Mouse (Mus musculus): ENCODE measurements around the gene Vps26c. TPM values are rescaled to one million over a fixed set of nuclear protein-coding genes. Genes with fewer than 3 reads are reported as not detected.

Gene Vps26c
- polyA plus RNA-seq (2015; fragmentation: Nextera tagmentation; extraction: Ambion mirVana), result 19.4 and 24.0 TPM in 2 replicates

DNA sequence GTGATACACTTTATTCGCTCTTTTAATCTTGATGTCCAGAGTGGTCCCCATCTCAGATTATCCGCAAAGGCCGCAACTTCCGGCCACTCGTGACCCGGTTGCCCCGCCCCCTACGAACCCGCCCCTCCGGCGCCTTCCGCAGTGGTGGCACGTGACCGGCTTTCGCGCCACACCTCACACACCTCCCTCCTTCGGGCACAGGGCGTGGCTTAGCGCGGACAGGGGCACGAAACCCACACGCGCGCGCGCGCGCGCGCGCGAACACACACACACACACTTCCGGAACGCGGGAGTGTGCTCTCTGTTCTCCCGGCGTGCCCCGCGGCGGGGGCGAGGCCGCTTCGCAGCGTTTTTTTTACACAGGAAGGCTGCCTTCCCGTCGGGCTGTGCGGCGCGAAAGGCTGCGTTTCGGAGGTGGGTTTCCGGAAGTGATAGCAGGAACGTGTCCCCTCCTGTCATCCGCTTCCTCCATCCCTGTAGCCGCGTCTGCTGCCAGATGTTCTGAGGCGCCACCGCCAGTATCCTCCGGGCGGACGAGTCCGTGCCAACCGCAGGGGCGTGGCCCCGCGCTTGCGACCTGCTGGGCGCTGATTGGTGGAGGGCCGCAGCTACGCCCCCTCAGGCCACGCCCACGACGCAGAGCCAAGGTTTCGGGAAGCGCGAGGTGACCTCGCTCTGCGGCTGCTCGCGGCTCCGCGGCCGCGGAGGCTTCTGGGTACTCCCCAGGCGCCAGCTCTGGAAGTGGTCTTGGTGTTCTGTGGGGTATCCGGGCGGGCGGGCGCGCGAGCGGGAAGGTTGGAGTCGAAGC is at the start of gene Vps26c:
Gene Vps26c (minus strand): TSS at position 487 of the 808 bp plus-strand sequence.
- Histone ChIP-seq H3K27me3 (ENCODE audit: control insufficient read depth, insufficient read depth, low read depth, low read length) (no peaks in the 10 kb centered on the region), H3K9me3 (replicated peaks; ENCODE audit: control insufficient read depth, low read length) (no peaks in the 10 kb centered on the region), H3K4me1 (ENCODE audit: control insufficient read depth, low read depth, low read length) (peaks cover 24% of the 10 kb centered on the region), H3K4me3 (ENCODE audit: low read depth, low read length) (peak within 1 kb of the TSS; percentile 91), H3K36me3 (ENCODE audit: control insufficient read depth, insufficient read depth) (no peaks in the 10 kb centered on the region), H3K27ac (ENCODE audit: low read length) (peak within 1 kb of the TSS; percentile 95), H3K9ac (ENCODE audit: low read depth, low read length) (peak within 1 kb of the TSS; percentile 88), H3K4me2 (ENCODE audit: low read depth, low read length) (peak within 1 kb of the TSS; percentile 80)
- under 1% methylated on average over 93 of the region's 93 CpGs for WGBS (ENCODE audit: insufficient replicate concordance)
- ATAC-seq (ENCODE audit: low read depth), result peak; percentile 90

GRCm38 (mm10) chr16:94575757-94576156 is 49.1 kb upstream of the Vps26c start:
- no peaks in the 10 kb centered on the region for H3K36me3 ChIP-seq (ENCODE audit: control insufficient read depth, insufficient read depth)
- no peak overlapping the region for H3K4me2 ChIP-seq (ENCODE audit: low read depth, low read length)
- no peak overlapping the region for H3K9ac ChIP-seq (ENCODE audit: low read depth, low read length)
- H3K4me1 ChIP-seq (ENCODE audit: control insufficient read depth, low read depth, low read length), result peaks cover 52% of the 10 kb centered on the region
- no peaks in the 10 kb centered on the region for H3K9me3 ChIP-seq (replicated peaks; ENCODE audit: control insufficient read depth, low read length)
- H3K27ac ChIP-seq (ENCODE audit: low read length), result no peak overlapping the region
- 73% methylated on average over 5 of the region's 5 CpGs for WGBS (ENCODE audit: insufficient replicate concordance)
- H3K27me3 ChIP-seq (ENCODE audit: control insufficient read depth, insufficient read depth, low read depth, low read length), result no peaks in the 10 kb centered on the region
- no peak for ATAC-seq (ENCODE audit: low read depth)
- no peak overlapping the region for H3K4me3 ChIP-seq (ENCODE audit: low read depth, low read length)

- Histone ChIP-seq H3K9me3 (replicated peaks; ENCODE audit: control insufficient read depth, low read length) (no peaks in the 10 kb centered on the region), H3K27ac (ENCODE audit: low read length) (no peak overlapping the region), H3K4me2 (ENCODE audit: low read depth, low read length) (no peak overlapping the region), H3K4me1 (ENCODE audit: control insufficient read depth, low read depth, low read length) (peaks cover 50% of the 10 kb centered on the region), H3K4me3 (ENCODE audit: low read depth, low read length) (no peak overlapping the region), H3K9ac (ENCODE audit: low read depth, low read length) (no peak overlapping the region), H3K36me3 (ENCODE audit: control insufficient read depth, insufficient read depth) (no peaks in the 10 kb centered on the region), H3K27me3 (ENCODE audit: control insufficient read depth, insufficient read depth, low read depth, low read length) (no peaks in the 10 kb centered on the region)
- ATAC-seq (ENCODE audit: low read depth), result no peak
Observed at GRCm38 (mm10) chr16:94574718-94575094, 48.1 kb upstream of the Vps26c start.

DNA sequence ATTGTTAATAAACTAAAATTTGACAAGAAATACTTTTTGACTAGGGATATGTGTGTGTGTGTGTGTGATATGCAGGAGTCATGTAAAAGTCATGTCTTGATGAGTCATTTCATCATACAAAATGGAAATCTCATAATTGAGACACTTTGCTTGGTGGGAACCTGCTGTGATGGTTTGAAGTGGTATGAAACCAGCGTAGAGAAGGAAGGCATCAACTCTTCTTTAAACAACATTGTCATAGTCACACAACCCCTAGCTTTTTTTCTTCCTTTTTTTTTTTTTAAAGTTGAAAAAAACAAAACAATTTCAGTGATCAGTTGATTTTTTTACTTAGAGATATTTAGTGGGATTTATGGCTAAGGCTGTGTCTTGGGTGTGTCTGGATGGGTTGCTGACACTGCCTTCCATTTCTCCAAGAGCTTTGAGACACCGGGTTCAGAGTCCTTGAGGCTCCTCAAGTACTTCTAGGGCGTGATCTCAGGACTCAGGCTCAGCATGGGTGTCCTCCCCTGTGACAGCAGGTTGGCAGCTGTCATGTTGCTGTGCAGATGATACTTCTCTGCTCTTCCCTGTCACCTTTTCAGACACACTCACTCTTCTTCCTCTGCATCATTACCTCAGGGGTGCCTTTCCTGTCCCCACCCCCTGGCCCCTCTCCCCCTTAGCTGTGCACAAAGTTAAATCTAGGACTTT is 47.5 kb upstream of the Vps26c start:
- no peak overlapping the region for H3K9ac ChIP-seq (ENCODE audit: low read depth, low read length)
- H3K27ac ChIP-seq (ENCODE audit: low read length), result no peak overlapping the region
- H3K4me3 ChIP-seq (ENCODE audit: low read depth, low read length), result no peak overlapping the region
- H3K36me3 ChIP-seq (ENCODE audit: control insufficient read depth, insufficient read depth), result no peaks in the 10 kb centered on the region
- ATAC-seq (ENCODE audit: low read depth), result no peak
- H3K4me2 ChIP-seq (ENCODE audit: low read depth, low read length), result no peak overlapping the region
- no peaks in the 10 kb centered on the region for H3K9me3 ChIP-seq (replicated peaks; ENCODE audit: control insufficient read depth, low read length)
- no peaks in the 10 kb centered on the region for H3K27me3 ChIP-seq (ENCODE audit: control insufficient read depth, insufficient read depth, low read depth, low read length)
- H3K4me1 ChIP-seq (ENCODE audit: control insufficient read depth, low read depth, low read length), result peaks cover 47% of the 10 kb centered on the region
- WGBS (ENCODE audit: insufficient replicate concordance), result 66% methylated on average over 3 of the region's 3 CpGs

- peak overlapping the region; percentile 20; the same call in 1 of the 2 replicates for H3K9ac ChIP-seq (ENCODE audit: low read depth, low read length)
- H3K4me3 ChIP-seq (ENCODE audit: low read depth, low read length), result peak overlapping the region; percentile 28
- no peaks in the 10 kb centered on the region for H3K9me3 ChIP-seq (replicated peaks; ENCODE audit: control insufficient read depth, low read length)
- 15% methylated on average over 2 of the region's 2 CpGs for WGBS (ENCODE audit: insufficient replicate concordance)
- peak overlapping the region; percentile 32; the same call in 1 of the 2 replicates for H3K27ac ChIP-seq (ENCODE audit: low read length)
- H3K27me3 ChIP-seq (ENCODE audit: control insufficient read depth, insufficient read depth, low read depth, low read length), result no peaks in the 10 kb centered on the region
- peak overlapping the region; percentile 47 for H3K4me2 ChIP-seq (ENCODE audit: low read depth, low read length)
- H3K4me1 ChIP-seq (ENCODE audit: control insufficient read depth, low read depth, low read length), result peaks cover 43% of the 10 kb centered on the region
- no peaks in the 10 kb centered on the region for H3K36me3 ChIP-seq (ENCODE audit: control insufficient read depth, insufficient read depth)
- no peak for ATAC-seq (ENCODE audit: low read depth)
Observed at GRCm38 (mm10) chr16:94572422-94572821, 45.8 kb upstream of the Vps26c start.

DNA sequence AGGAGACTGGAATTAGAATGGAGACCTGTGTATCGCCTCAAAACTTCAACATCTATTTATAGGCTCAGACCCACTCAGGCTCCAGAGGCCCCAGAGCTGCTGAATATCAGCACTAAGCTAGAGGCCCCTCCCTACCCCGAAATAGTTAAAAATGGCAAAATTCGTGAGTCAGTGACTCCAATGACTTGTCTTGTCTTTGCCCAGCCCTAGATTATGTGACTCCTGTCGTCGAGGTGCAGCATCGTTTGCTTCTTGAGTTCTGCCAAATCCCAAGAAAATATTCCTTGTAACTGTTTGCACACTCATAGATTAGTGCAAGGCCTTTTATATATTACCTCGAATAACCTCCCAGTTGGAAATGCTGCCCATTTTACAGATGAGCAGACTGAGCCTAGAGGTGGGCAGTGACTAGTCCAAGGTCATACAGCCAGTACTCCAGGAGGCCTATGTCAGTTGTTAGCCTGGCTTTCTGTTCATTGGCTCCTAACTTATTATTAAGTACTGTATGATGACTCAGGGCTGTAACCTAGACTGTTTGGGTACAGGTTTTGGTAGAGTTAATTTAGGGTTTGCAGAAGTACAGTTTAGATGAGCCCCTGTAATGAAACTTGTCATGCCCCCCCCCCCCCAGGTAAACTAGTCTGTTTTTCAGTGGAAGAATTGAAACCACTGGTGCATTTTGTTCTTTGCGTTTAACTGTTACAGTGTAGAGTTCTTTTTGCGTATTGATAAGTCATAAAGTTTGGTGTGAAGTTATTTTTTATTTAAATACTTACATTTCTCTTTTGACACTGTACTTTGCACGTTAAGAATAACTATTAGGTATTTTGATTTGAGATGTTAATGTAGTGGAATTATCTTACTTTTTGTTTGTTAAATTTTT is 44.7 kb upstream of the Vps26c start:
- no peaks in the 10 kb centered on the region for H3K27me3 ChIP-seq (ENCODE audit: control insufficient read depth, insufficient read depth, low read depth, low read length)
- ATAC-seq (ENCODE audit: low read depth), result no peak
- H3K4me3 ChIP-seq (ENCODE audit: low read depth, low read length), result peak overlapping the region; percentile 78
- 22% methylated on average over 10 of the region's 10 CpGs for WGBS (ENCODE audit: insufficient replicate concordance)
- no peaks in the 10 kb centered on the region for H3K36me3 ChIP-seq (ENCODE audit: control insufficient read depth, insufficient read depth)
- no peaks in the 10 kb centered on the region for H3K9me3 ChIP-seq (replicated peaks; ENCODE audit: control insufficient read depth, low read length)
- peak overlapping the region; percentile 90 for H3K4me2 ChIP-seq (ENCODE audit: low read depth, low read length)
- peaks cover 36% of the 10 kb centered on the region for H3K4me1 ChIP-seq (ENCODE audit: control insufficient read depth, low read depth, low read length)
- peak overlapping the region; percentile 89 for H3K9ac ChIP-seq (ENCODE audit: low read depth, low read length)
- peak overlapping the region; percentile 100 for H3K27ac ChIP-seq (ENCODE audit: low read length)

DNA sequence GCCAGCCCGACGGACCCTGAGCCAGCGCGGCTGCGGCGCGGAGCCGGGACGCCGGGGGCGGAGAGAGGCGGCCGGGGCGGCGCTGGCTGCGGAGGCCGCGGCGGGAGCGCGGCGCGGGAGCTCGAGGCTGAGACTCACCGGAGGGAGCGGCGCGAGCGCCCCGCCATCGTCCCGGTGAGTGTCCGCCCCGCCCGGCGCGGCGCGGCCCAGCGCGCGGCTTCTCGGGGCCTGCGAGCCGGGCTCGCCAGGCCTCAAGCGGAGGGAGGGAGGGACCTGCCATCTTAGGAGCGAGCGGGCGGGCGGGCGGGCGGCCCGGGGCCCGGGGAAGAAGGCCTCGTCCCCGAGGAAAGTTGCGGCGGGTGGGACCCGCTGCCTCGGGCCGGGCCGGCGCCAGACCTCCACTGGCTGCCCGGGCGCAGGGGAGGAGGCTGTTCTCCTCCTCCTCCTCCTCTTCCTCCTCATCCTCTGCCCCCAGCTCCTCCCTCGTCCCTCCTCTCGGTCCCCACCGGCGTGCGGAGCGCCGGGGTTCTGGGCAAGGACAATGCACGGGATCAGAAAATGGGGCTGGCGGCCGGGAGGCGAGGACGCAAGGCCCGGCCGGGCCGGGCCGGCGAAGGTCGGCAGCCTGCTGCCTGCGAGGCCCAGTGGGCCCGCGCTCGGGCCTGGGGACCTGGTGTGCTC is 43.9 kb upstream of the Vps26c start:
- H3K36me3 ChIP-seq (ENCODE audit: control insufficient read depth, insufficient read depth), result no peaks in the 10 kb centered on the region
- no peaks in the 10 kb centered on the region for H3K27me3 ChIP-seq (ENCODE audit: control insufficient read depth, insufficient read depth, low read depth, low read length)
- WGBS (ENCODE audit: insufficient replicate concordance), result 0% methylated on average over 54 of the region's 88 CpGs
- ATAC-seq (ENCODE audit: low read depth), result peak; percentile 31
- H3K9me3 ChIP-seq (replicated peaks; ENCODE audit: control insufficient read depth, low read length), result no peaks in the 10 kb centered on the region
- H3K27ac ChIP-seq (ENCODE audit: low read length), result peak overlapping the region; percentile 100
- H3K4me2 ChIP-seq (ENCODE audit: low read depth, low read length), result peak overlapping the region; percentile 90
- peak overlapping the region; percentile 78 for H3K4me3 ChIP-seq (ENCODE audit: low read depth, low read length)
- peak overlapping the region; percentile 89 for H3K9ac ChIP-seq (ENCODE audit: low read depth, low read length)
- peaks cover 28% of the 10 kb centered on the region for H3K4me1 ChIP-seq (ENCODE audit: control insufficient read depth, low read depth, low read length)
